Mouse (Mus musculus): ENCODE data around the gene Whrn.
A peak's percentile ranks its signal among the peaks of the same experiment; 100 is the strongest.

Whrn gene

GRCm38 (mm10) chr4:63495915-63496278, at the start of gene Whrn:
Gene Whrn (minus strand): TSS chr4:63495991.
- peak; percentile 87 for DNase-seq (ENCODE audit: extremely low spot score)

- no peak for DNase-seq (ENCODE audit: extremely low spot score)
Observed at GRCm38 (mm10) chr4:63545231-63545958, 49.6 kb upstream of the Whrn start.

- peak; percentile 95 for DNase-seq (ENCODE audit: extremely low spot score)
Observed at GRCm38 (mm10) chr4:63544494-63545230, 48.9 kb upstream of the Whrn start, which contains the start of gene Atp6v1g1. Gene Atp6v1g1 (plus strand): TSS chr4:63544772.

- DNase-seq (ENCODE audit: extremely low spot score): no peak
Observed at GRCm38 (mm10) chr4:63543746-63544493, 48.1 kb upstream of the Whrn start.

GRCm38 (mm10) chr4:63542209-63542608, 46.4 kb upstream of the Whrn start:
- DNase-seq (ENCODE audit: extremely low spot score): no peak

GRCm38 (mm10) chr4:63537602-63538001, 41.8 kb upstream of the Whrn start:
- DNase-seq (ENCODE audit: extremely low spot score): no peak

GRCm38 (mm10) chr4:63530409-63530808, 34.6 kb upstream of the Whrn start:
- DNase-seq (ENCODE audit: extremely low spot score): no peak

GRCm38 (mm10) chr4:63528946-63529345, 33.2 kb upstream of the Whrn start:
- no peak for DNase-seq (ENCODE audit: extremely low spot score)

- DNase-seq (ENCODE audit: extremely low spot score): no peak
Observed at GRCm38 (mm10) chr4:63525514-63525913, 29.7 kb upstream of the Whrn start.

- DNase-seq (ENCODE audit: extremely low spot score): no peak
Observed at GRCm38 (mm10) chr4:63521813-63522419, 26.1 kb upstream of the Whrn start.

GRCm38 (mm10) chr4:63515021-63515420, 19.2 kb upstream of the Whrn start:
- DNase-seq (ENCODE audit: extremely low spot score): no peak

GRCm38 (mm10) chr4:63514454-63514984, 18.7 kb upstream of the Whrn start:
- no peak for DNase-seq (ENCODE audit: extremely low spot score)

GRCm38 (mm10) chr4:63512921-63513320, 17.1 kb upstream of the Whrn start:
- DNase-seq (ENCODE audit: extremely low spot score): no peak

- DNase-seq (ENCODE audit: extremely low spot score): peak; percentile 66
Observed at GRCm38 (mm10) chr4:63508232-63508631, 12.4 kb upstream of the Whrn start.

- no peak for DNase-seq (ENCODE audit: extremely low spot score)
Observed at GRCm38 (mm10) chr4:63507478-63507877, 11.7 kb upstream of the Whrn start.

- DNase-seq (ENCODE audit: extremely low spot score): no peak
Observed at GRCm38 (mm10) chr4:63503949-63504348, 8.2 kb upstream of the Whrn start.

GRCm38 (mm10) chr4:63501050-63501449, 5.3 kb upstream of the Whrn start:
- no peak for DNase-seq (ENCODE audit: extremely low spot score)

- DNase-seq (ENCODE audit: extremely low spot score): no peak
Observed at GRCm38 (mm10) chr4:63498346-63498745, 2.6 kb upstream of the Whrn start.

GRCm38 (mm10) chr4:63496312-63496711, 521 bp upstream of the Whrn start:
- DNase-seq (ENCODE audit: extremely low spot score): no peak

- DNase-seq (ENCODE audit: extremely low spot score): peak; percentile 63
Observed at GRCm38 (mm10) chr4:63494967-63495914, 550 bp downstream of the Whrn start.
